Mouse (Mus musculus) skeletal muscle tissue, postnatal 0 days (tissue): ENCODE measurements around the gene Wfdc9. TPM values are rescaled to one million over a fixed set of nuclear protein-coding genes. Genes with fewer than 3 reads are reported as not detected.

Source experiments
- polyA plus RNA-seq: library from polyadenylated mRNA; unstranded; fragments of >200 nt; fragmentation: Nextera tagmentation; extraction: Ambion mirVana; gene quantifications from 2 replicates; pipeline ENCODE4 v1.2.1, GENCODE M21; 2015

The Wfdc9 gene
- not detected in 2 replicates for polyA plus RNA-seq

GRCm38 (mm10) chr2:164656483-164656882, at the start of gene Wfdc9:
Gene Wfdc9 (minus strand): TSS chr2:164656583.

GRCm38 (mm10) chr2:164698201-164698600, 41.8 kb upstream of the Wfdc9 start, which contains the start of gene Spint4:
Gene Spint4 (plus strand): TSS chr2:164698501.

DNA sequence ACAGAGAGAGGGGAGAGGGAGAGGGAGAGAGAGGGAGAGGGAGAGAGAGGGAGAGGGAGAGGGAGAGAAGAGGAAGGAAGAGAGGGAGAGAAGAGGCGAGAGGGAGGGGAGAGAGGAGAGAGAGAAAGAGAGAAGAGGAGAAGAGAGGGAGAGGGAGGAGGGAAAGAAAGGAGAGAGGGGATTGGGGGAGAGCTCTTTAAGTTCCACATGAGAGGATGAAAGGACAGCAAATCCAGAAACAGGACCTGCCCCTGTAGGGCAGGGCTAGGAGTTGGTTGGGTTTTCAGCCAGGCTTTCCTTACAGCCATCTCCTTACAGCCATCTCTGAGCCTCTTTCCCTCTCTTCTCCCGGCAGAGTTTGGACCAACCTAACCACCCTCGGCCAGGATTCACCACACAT, 28.4 kb upstream of the Wfdc9 start, which contains the start of gene Wfdc13:
Wfdc13 (plus strand) TSS at position 301 of the 400 bp plus-strand sequence.

GRCm38 (mm10) chr2:164673987-164674386, 17.6 kb upstream of the Wfdc9 start, which contains the start of gene Wfdc11:
Gene Wfdc11 (minus strand): TSS chr2:164674087.

DNA sequence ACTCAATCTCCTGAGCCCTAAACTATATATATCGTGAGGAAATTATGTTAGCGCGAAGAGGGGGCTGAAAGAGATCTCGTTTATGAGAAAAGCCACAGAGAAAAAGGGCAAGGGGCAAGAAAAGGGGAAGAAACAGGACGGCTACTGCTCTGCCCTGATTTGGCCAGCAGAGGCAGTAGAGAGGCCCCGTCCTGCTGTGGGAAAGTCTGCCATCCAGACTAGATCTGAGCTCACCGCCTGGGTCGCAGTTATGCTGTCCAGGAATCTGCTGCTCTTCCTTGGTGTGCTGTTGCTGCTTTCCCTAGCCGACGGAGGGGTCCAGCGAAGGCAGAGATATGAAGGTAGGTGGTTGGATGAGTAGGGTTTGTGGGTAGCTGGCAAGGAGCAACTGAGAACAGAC, 525 bp downstream of the Wfdc9 start, which contains the start of gene Wfdc10:
Wfdc10 (plus strand) TSS at position 189 of the 400 bp plus-strand sequence.

DNA sequence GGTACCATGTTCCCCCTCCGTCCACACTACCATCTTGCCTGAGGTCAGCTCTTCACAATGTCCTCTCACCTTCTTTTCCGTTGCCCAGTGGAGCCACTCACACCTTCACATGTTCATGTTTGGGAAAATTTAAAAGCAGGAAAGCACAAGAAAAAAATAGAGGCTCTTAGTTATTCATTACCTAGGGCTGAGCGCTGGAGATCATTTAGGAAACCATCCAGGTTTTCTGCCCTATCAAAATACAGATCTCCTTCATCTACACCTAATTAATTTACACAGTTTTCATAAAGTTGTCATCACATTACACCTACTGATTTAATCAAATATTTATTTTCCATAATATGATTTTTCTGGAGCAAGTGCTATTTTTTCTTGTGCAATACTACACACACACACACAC, 17.7 kb downstream of the Wfdc9 start, which contains the start of gene Wfdc16:
Wfdc16 (minus strand) TSS at position 101 of the 400 bp plus-strand sequence.

GRCm38 (mm10) chr2:164613471-164613870, 42.9 kb downstream of the Wfdc9 start, which contains the start of the genes Wfdc6b and Wfdc8:
Gene Wfdc6b (plus strand): TSS chr2:164613522.
Gene Wfdc8 (minus strand): TSS chr2:164613626.

Other genes starting within 250 kb of the Wfdc9 start
- 51.3 and 53.3 TPM in 2 replicates for gene Sdc4, start 212.7 kb downstream of the Wfdc9 start, polyA plus RNA-seq
- gene Sys1, start 199.6 kb downstream of the Wfdc9 start, polyA plus RNA-seq: 33.6 and 35.7 TPM in 2 replicates
- 12.3 and 14.5 TPM in 2 replicates for gene Gm20458, start 195.6 kb downstream of the Wfdc9 start, polyA plus RNA-seq
- gene Trp53tg5, start 182.9 kb downstream of the Wfdc9 start, polyA plus RNA-seq: not detected in 2 replicates
- gene Dbndd2, start 170.5 kb downstream of the Wfdc9 start, polyA plus RNA-seq: 9.8 and 10.2 TPM in 2 replicates
- gene Pigt, start 159.1 kb downstream of the Wfdc9 start, polyA plus RNA-seq: 36.4 and 37.9 TPM in 2 replicates
- gene Wfdc2, start 94.2 kb downstream of the Wfdc9 start, polyA plus RNA-seq: 0.29 and 0.37 TPM in 2 replicates
- not detected in 2 replicates for gene Spint3, start 83.1 kb downstream of the Wfdc9 start, polyA plus RNA-seq
- not detected in 2 replicates for gene Wfdc6a, start 71.1 kb downstream of the Wfdc9 start, polyA plus RNA-seq
- gene Eppin, start 63.0 kb downstream of the Wfdc9 start, polyA plus RNA-seq: not detected in 2 replicates
- not detected in 2 replicates for gene Wfdc6b, start 43.1 kb downstream of the Wfdc9 start, polyA plus RNA-seq
- gene Wfdc8, start 43.0 kb downstream of the Wfdc9 start, polyA plus RNA-seq: not detected in 2 replicates
- gene Wfdc16, start 17.8 kb downstream of the Wfdc9 start, polyA plus RNA-seq: not detected in 2 replicates
- gene Wfdc10, start 537 bp downstream of the Wfdc9 start, polyA plus RNA-seq: not detected in 2 replicates
- gene Wfdc11, start 17.5 kb upstream of the Wfdc9 start, polyA plus RNA-seq: not detected in 2 replicates
- gene Wfdc13, start 28.5 kb upstream of the Wfdc9 start, polyA plus RNA-seq: 0.21 TPM in 1 of 2 replicates, not detected in the other
- gene Spint4, start 41.9 kb upstream of the Wfdc9 start, polyA plus RNA-seq: not detected in 2 replicates
- gene Spint5, start 58.7 kb upstream of the Wfdc9 start, polyA plus RNA-seq: not detected in 2 replicates
- gene Wfdc3, start 89.3 kb upstream of the Wfdc9 start, polyA plus RNA-seq: 0.14 and 0.29 TPM in 2 replicates
- 51.2 and 54.3 TPM in 2 replicates for gene Dnttip1, start 89.4 kb upstream of the Wfdc9 start, polyA plus RNA-seq
- gene Ube2c, start 113.3 kb upstream of the Wfdc9 start, polyA plus RNA-seq: 67.3 and 77.7 TPM in 2 replicates
- 22,389 and 24,028 TPM in 2 replicates for gene Tnnc2, start 123.4 kb upstream of the Wfdc9 start, polyA plus RNA-seq
- 31.1 and 33.0 TPM in 2 replicates for gene Snx21, start 129.2 kb upstream of the Wfdc9 start, polyA plus RNA-seq
- gene Acot8, start 148.3 kb upstream of the Wfdc9 start, polyA plus RNA-seq: 10.2 and 11.7 TPM in 2 replicates
- gene Zswim3, start 148.5 kb upstream of the Wfdc9 start, polyA plus RNA-seq: 2.0 TPM in 2 replicates
- gene Zswim1, start 166.1 kb upstream of the Wfdc9 start, polyA plus RNA-seq: 5.9 and 6.8 TPM in 2 replicates
- gene Spata25, start 172.0 kb upstream of the Wfdc9 start, polyA plus RNA-seq: not detected in 2 replicates
- gene Ctsa, start 176.3 kb upstream of the Wfdc9 start, polyA plus RNA-seq: 105 and 116 TPM in 2 replicates
- gene Neurl2, start 176.9 kb upstream of the Wfdc9 start, polyA plus RNA-seq: 56.5 and 63.5 TPM in 2 replicates
- gene Pltp, start 201.1 kb upstream of the Wfdc9 start, polyA plus RNA-seq: 5.9 and 7.4 TPM in 2 replicates
- gene Pcif1, start 222.7 kb upstream of the Wfdc9 start, polyA plus RNA-seq: 41.4 and 42.2 TPM in 2 replicates